Mouse (Mus musculus): ENCODE data around the gene Fchsd2.

DNA sequence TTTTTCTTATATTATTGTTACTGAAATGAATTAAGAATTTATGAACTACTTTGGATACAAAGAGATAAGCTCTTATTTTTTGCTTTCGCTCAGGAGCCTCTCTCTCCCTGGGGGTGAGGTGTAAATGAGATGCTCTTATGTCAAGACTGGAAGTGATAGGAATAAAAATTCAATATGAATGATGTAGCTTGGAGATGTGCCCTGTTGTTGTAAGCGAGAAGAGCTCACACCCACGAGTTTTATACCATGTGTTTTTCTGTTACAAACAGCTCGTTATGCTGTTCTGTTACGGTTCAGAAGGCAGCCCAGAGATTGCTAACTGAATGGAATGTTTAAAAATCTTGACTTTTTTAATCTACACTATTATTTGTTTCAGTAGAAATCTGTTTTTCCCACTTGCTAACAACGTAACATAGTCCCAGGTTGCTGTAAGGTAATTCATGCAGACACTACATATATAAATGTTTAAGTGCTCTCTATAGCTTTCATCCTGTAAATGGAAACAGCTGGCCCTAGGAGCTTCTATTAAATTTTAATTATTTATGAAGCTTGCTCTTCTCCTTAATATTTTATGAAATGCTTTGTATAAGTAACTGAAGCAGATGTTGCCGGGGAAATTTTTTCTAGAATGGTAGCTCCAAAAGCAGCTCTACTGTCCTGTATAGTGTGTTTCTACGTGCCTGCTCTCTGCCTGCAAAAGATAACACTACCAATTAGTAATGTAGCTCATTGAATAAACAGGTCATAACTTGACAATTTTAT lies 144.2 kb downstream of the Fchsd2 start:
- TF ChIP-seq CTCF (IDR thresholded peaks at IDR 0.05; ENCODE audit: low read depth, low read length) (no peak), POLR2A (IDR thresholded peaks at IDR 0.05; ENCODE audit: extremely low read depth, insufficient read depth, low read length) (no peak)
